Mouse (Mus musculus): ENCODE measurements around the gene Klra2.
"Not testable (repeated sequence)": the region's sequence is repeated elsewhere in the genome, so short reads cannot be mapped to it uniquely, and the experiment has no call there.

The Klra2 gene

DNA sequence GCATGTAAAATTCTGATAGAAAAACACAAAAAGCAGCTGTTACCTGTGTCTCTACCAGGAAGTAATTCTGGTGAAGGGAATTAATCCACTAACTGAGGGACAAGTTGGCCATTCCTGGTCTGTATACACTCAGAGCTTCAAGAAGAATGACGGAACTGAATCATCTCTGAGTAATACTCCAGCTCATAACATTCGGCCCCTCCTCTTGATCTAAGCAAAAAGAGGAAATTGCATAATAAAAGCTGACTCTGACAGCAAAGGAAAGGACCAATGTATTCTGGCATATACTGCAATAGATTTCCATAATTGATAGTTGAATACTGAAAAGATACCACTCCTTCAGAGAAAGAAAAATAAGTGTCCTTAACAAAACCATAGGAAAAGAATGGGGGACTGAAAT lies at the start of gene Klra2:
TSS of gene Klra2 (minus strand) at position 157 of the 400 bp plus-strand sequence.
- no peak for DNase-seq

DNA sequence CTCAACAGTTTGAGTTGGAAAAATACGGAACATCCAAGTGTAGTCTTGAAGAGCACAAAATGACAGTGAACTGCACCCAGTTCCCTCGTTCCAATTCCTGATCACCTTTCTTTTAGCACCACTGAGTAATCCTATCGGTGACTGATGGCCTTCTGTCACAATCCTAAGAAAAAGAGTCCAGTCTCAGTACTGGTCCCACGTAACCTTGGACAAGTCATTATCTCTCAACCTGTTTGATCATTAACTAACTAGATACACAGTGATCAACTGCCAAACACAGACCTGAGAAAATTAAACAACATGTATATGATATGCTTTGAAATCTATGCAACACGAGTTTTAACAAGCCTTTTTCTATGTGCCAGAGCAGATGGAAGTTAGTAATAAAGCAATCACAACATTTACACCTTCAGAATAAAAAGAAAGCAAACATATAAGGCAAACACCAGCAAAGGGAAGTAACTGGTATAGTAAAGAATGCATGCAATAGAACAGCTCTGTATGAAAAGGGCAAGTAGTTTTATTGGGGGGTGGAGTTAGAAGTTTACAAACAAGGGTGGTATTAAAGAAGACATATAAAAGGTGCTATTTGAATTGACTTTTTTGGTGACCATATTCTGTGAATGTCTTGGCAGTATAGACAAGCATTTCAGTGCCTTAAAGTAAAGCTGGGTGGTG lies 47.4 kb upstream of the Klra2 start:
- no peak for DNase-seq

DNA sequence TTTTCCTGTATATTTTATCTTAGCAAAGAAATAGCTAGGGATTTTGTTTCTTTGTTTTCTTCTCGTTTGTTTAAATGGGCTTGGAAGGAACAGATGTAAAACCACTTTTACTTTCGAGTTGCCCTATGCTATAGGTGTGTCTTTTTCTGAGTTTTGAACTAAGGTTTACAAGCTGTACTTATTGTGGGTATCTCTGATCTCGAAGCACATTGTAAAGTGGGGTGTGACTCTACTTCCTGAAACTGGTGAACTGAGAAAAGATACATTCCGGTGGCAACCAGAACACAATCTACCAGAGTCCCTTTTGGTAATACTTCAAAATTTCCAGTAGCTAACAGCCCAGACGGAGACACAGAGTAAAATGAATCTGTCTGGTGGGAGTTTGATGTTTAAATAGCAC lies 46.8 kb upstream of the Klra2 start:
- DNase-seq: no peak

DNA sequence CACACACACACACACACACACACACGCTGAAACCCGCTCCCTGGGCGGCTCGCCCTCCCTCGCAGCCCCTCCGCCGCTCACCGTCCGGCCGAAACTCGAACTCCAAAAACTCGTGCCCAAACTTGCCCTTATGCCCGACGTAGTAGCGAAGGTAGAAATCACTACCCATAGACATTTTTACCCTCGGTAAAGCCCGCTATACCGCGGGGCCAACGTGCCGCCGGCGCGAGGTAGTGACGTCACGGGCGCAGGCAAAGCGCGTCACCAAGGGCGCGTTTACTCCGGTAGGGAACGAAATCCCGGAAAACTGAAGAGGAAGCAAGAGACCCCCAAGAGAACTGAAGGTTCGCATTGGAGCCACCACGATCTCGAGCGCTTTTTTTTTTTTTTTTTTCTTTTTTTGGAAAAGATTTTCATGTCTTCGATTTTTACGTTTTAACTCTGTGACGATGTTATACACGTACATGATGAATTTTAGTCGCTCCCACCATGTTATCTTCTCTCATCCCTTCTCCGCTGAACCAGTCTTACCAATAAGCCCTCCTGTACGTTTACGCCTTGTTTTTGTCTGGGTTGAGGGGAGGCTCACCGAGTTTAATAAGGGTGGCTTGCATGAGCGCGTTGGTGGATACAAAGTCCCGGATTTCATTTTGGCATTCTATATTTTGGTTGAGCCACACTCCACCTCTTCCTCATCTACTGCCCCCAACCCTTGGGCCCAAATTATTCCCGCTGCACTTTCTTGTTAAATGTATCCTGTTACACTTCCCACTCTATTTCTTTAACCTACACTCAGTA lies 46.0 kb upstream of the Klra2 start, which contains the start of gene Magohb:
TSS of gene Magohb (minus strand) at position 254 of the 798 bp plus-strand sequence.
- DNase-seq: peak; percentile 81 to 85

DNA sequence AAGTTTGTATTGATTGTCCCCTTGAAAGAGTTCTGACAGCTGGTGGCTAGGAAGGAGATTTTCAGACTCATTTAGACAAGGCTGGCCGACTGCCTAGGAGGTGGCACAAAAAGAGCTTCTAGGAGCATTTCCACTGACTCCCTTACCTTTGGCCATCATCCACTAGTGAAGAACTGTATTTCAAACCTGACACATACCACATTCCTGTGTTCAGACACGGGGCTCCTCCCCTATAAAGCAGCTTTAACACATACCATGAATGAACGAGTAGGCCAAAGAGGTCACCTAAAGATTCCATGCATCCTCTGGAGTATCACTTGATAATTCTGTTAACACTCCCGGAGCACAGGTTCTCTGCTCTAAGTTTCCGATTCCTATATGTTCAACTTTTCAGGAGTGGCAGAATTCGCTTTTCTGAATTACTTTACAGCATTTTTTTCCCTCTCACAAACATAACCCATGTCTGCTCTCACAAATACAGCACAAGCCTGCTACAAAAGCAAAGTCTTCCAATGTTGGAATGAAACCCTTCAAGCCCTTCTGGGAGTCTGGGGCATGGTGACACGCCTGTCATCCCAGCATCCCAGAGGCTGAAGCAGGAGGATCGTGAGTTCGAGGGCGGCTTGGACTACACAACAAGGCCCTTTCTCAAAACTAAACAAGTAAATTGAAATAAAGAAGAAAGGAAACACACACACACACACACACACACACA lies 45.3 kb upstream of the Klra2 start:
- DNase-seq: no peak

DNA sequence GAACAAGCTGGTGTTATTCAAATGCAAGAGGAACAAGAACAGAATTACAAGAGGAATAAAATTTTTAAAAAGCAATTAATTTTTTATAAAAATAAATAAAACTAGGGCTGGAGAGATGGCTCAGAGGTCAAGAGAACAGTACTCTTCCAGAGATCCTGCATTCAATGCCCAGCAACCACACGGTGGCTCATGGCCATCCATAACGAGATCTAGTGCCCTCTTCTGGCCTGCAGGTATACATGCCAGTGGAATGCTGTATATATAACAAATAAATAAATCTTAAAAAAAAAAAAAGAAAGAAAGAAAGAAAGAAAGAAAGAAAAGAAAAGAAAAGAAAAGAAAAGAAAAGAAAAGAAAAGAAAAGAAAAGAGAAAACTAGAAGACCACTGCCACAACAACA lies 43.3 kb upstream of the Klra2 start:
- peak; percentile 8 for DNase-seq

DNA sequence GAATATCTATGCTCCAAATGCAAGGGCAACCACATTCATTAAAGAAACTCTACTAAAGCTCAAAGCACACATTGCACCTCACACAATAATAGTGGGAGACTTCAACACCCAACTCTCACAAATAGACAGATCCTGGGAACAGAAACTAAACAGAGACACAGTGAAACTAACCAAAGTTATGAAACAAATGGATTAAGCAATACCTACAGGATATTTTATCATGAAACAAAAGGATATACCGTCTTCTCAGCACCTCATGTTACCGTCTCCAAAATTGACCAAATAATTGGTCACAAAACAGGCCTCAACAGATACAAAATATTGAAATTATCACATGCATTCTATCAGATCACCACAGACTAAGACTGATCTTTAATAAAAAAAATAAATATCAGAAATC lies 31.0 kb upstream of the Klra2 start:
- not testable (repeated sequence) for DNase-seq

GRCm38 (mm10) chr6:131276659-131277058 lies 29.5 kb upstream of the Klra2 start:
- DNase-seq: no peak

DNA sequence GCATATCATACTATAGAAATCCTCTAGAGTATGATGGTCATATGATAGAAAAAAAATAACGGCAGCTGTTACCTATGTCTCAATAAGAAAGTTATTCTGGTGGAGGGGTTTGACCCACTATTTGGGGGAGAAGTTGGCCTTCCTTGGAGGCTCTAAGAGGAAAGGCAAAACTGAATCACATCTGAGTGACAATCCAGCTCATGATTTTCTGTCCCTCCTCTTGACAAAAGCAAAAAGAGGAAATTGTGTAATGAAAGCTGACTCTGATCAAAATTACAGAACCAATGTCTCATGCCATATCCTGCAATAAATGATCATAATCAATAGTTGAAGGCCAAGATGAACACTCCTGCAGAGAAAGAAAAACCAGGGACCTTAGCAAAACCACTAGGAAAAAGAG lies 25.1 kb upstream of the Klra2 start:
- DNase-seq: no peak

GRCm38 (mm10) chr6:131270312-131270711 lies 23.1 kb upstream of the Klra2 start:
- no peak for DNase-seq

GRCm38 (mm10) chr6:131269599-131269998 lies 22.4 kb upstream of the Klra2 start:
- no peak for DNase-seq

DNA sequence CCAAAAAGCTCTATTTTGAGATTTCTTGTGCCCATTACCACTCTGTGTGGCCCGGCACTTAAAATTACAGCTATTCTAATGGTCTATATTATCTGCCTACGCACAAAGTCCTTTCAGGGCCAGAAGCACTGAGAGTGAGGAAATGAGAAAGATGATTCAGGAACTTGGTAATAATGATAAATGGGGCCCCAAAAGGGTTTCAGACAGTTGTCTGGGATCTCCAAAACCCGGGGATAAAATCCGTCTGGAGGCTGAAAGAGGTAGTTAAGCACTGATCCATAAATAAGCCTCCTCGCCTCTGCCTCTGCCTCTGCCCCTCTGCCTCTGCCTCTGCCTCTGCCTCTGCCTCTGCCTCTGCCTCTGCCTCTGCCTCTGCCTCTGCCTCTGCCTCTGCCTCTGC lies 17.0 kb upstream of the Klra2 start:
- DNase-seq: no peak

GRCm38 (mm10) chr6:131262778-131263177 lies 15.6 kb upstream of the Klra2 start:
- DNase-seq: no peak

- DNase-seq: no peak
Measured at GRCm38 (mm10) chr6:131262009-131262408, 14.8 kb upstream of the Klra2 start.

- DNase-seq: no peak
Measured at GRCm38 (mm10) chr6:131245081-131245480, 2.1 kb downstream of the Klra2 start.
